Mouse (Mus musculus): ENCODE measurements around the gene Stxbp5l. TPM values are rescaled to one million over a fixed set of nuclear protein-coding genes. Genes with fewer than 3 reads are reported as not detected.
A peak's percentile ranks its signal among the peaks of the same experiment; 100 is the strongest.
"Not testable (repeated sequence)": the region's sequence is repeated elsewhere in the genome, so short reads cannot be mapped to it uniquely, and the experiment has no call there.

Gene Stxbp5l
- polyA plus RNA-seq, 1 experiment from 2014 or later, result 0.26 TPM

DNA sequence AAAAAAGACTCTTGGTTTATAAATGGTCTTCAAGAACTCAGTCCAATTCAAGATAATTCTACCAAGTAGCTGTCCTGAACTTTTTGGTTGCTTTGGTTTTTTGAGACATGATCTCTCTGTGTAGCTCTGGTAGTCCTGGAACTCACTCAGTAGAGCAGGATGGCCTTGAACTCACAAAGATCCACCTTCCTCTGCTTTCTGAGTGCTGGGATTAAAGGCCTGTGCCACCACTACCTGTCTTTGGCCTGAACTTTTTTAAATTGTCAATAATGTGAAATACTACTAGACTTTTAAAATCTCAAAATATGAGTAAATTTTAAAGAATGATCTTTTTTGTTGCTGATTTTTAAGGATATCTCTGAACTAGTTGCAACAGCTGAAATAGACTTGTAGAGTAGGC, 176.0 kb downstream of the Stxbp5l start:
- Histone ChIP-seq H3K27me3 (replicated peaks; ENCODE audit: control insufficient read depth, insufficient read depth, low read length) (no peaks in the 10 kb centered on the region), H3K9me3 (ENCODE audit: control insufficient read depth, low read length) (no peaks in the 10 kb centered on the region), H3K4me2 (no peak overlapping the region), H3K27ac (ENCODE audit: low read depth, low read length) (no peak overlapping the region), H3K9ac (ENCODE audit: low read depth, low read length) (no peak overlapping the region), H3K36me3 (ENCODE audit: control insufficient read depth, insufficient read depth, low read length) (no peaks in the 10 kb centered on the region), H3K4me3 (ENCODE audit: low read depth, low read length) (no peak overlapping the region), H3K4me1 (replicated peaks; ENCODE audit: control insufficient read depth, insufficient read depth, low read length) (no peaks in the 10 kb centered on the region)
- no peak for DNase-seq (ENCODE audit: low spot score)
- ATAC-seq (replicated peaks; ENCODE audit: low FRiP score), result no peak

GRCm38 (mm10) chr16:37194152-37194551, 190.6 kb downstream of the Stxbp5l start:
- Histone ChIP-seq H3K4me3 (ENCODE audit: low read depth, low read length) (no peak overlapping the region), H3K4me2 (no peak overlapping the region), H3K27ac (ENCODE audit: low read depth, low read length) (no peak overlapping the region), H3K4me1 (replicated peaks; ENCODE audit: control insufficient read depth, insufficient read depth, low read length) (no peaks in the 10 kb centered on the region), H3K9ac (ENCODE audit: low read depth, low read length) (no peak overlapping the region), H3K27me3 (replicated peaks; ENCODE audit: control insufficient read depth, insufficient read depth, low read length) (no peaks in the 10 kb centered on the region), H3K36me3 (ENCODE audit: control insufficient read depth, insufficient read depth, low read length) (no peaks in the 10 kb centered on the region), H3K9me3 (ENCODE audit: control insufficient read depth, low read length) (no peaks in the 10 kb centered on the region)
- ATAC-seq (replicated peaks; ENCODE audit: low FRiP score) (no peak), DNase-seq (ENCODE audit: low spot score) (no peak)

- not testable (repeated sequence) for ATAC-seq (replicated peaks; ENCODE audit: low FRiP score); H3K27me3 ChIP-seq (replicated peaks; ENCODE audit: control insufficient read depth, insufficient read depth, low read length); H3K4me1 ChIP-seq (replicated peaks; ENCODE audit: control insufficient read depth, insufficient read depth, low read length); DNase-seq (ENCODE audit: low spot score); H3K9me3 ChIP-seq (ENCODE audit: control insufficient read depth, low read length); H3K27ac ChIP-seq (ENCODE audit: low read depth, low read length); H3K4me3 ChIP-seq (ENCODE audit: low read depth, low read length); H3K36me3 ChIP-seq (ENCODE audit: control insufficient read depth, insufficient read depth, low read length); H3K9ac ChIP-seq (ENCODE audit: low read depth, low read length); H3K4me2 ChIP-seq
- 73% methylated on average over 1 of the region's 1 CpGs for WGBS
These were observed 259.6 kb downstream of the Stxbp5l start for GRCm38 (mm10) chr16:37125190-37125589.

- Histone ChIP-seq H3K36me3 (ENCODE audit: control insufficient read depth, insufficient read depth, low read length) (no peaks in the 10 kb centered on the region), H3K9ac (ENCODE audit: low read depth, low read length) (no peak overlapping the region), H3K4me3 (ENCODE audit: low read depth, low read length) (no peak overlapping the region), H3K27me3 (replicated peaks; ENCODE audit: control insufficient read depth, insufficient read depth, low read length) (no peaks in the 10 kb centered on the region; the same call in 1 of the 2 replicates), H3K4me1 (replicated peaks; ENCODE audit: control insufficient read depth, insufficient read depth, low read length) (no peaks in the 10 kb centered on the region), H3K9me3 (ENCODE audit: control insufficient read depth, low read length) (no peaks in the 10 kb centered on the region), H3K4me2 (no peak overlapping the region), H3K27ac (ENCODE audit: low read depth, low read length) (no peak overlapping the region)
- WGBS, result 29% methylated on average over 3 of the region's 3 CpGs
- ATAC-seq (replicated peaks; ENCODE audit: low FRiP score) (peak; percentile 43; the same call in 1 of the 2 replicates), DNase-seq (ENCODE audit: low spot score) (no peak)
These were observed 275.5 kb downstream of the Stxbp5l start for GRCm38 (mm10) chr16:37109285-37109684.

DNA sequence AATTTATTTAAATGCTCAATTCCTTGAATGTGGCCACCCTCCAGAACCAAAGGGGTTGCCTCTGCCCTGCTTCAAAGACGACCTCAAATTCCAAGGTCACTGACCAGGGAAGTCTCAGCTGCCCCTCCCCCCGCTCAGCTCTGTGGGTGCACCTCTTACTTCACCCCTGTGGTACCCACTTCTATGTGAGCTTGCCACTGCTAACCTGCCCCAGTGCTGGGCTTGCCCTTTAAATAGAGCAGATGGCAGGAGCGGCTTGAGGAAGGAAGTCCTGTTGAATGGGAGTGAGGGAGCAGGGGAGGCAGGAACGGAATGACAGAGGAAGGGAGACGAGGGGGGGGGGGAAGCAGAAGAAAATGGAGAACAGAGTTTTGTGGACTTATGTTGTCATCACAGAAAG, 276.0 kb downstream of the Stxbp5l start:
- no peaks in the 10 kb centered on the region for H3K36me3 ChIP-seq (ENCODE audit: control insufficient read depth, insufficient read depth, low read length)
- no peaks in the 10 kb centered on the region; the same call in 1 of the 2 replicates for H3K27me3 ChIP-seq (replicated peaks; ENCODE audit: control insufficient read depth, insufficient read depth, low read length)
- 30% methylated on average over 5 of the region's 5 CpGs for WGBS
- DNase-seq (ENCODE audit: low spot score) (no peak), ATAC-seq (replicated peaks; ENCODE audit: low FRiP score) (no peak)
- no peaks in the 10 kb centered on the region for H3K9me3 ChIP-seq (ENCODE audit: control insufficient read depth, low read length)
- no peaks in the 10 kb centered on the region for H3K4me1 ChIP-seq (replicated peaks; ENCODE audit: control insufficient read depth, insufficient read depth, low read length)
- H3K27ac ChIP-seq (ENCODE audit: low read depth, low read length), result no peak overlapping the region
- H3K4me3 ChIP-seq (ENCODE audit: low read depth, low read length), result no peak overlapping the region
- H3K4me2 ChIP-seq, result no peak overlapping the region
- H3K9ac ChIP-seq (ENCODE audit: low read depth, low read length), result no peak overlapping the region

- Histone ChIP-seq H3K9me3 (ENCODE audit: control insufficient read depth, low read length) (no peaks in the 10 kb centered on the region), H3K9ac (ENCODE audit: low read depth, low read length) (no peak overlapping the region), H3K27me3 (replicated peaks; ENCODE audit: control insufficient read depth, insufficient read depth, low read length) (no peaks in the 10 kb centered on the region), H3K36me3 (ENCODE audit: control insufficient read depth, insufficient read depth, low read length) (peaks cover 6% of the 10 kb centered on the region; the same call in 1 of the 2 replicates), H3K27ac (ENCODE audit: low read depth, low read length) (no peak overlapping the region), H3K4me2 (no peak overlapping the region), H3K4me3 (ENCODE audit: low read depth, low read length) (no peak overlapping the region), H3K4me1 (replicated peaks; ENCODE audit: control insufficient read depth, insufficient read depth, low read length) (no peaks in the 10 kb centered on the region)
- no peak for ATAC-seq (replicated peaks; ENCODE audit: low FRiP score)
- WGBS, result 81% methylated on average over 4 of the region's 4 CpGs
- DNase-seq (ENCODE audit: low spot score), result no peak
These were observed 290.5 kb downstream of the Stxbp5l start for GRCm38 (mm10) chr16:37094169-37094833.

GRCm38 (mm10) chr16:37089648-37090047, 295.1 kb downstream of the Stxbp5l start:
- DNase-seq (ENCODE audit: low spot score) (no peak), ATAC-seq (replicated peaks; ENCODE audit: low FRiP score) (no peak)
- H3K9me3 ChIP-seq (ENCODE audit: control insufficient read depth, low read length), result no peaks in the 10 kb centered on the region
- H3K27ac ChIP-seq (ENCODE audit: low read depth, low read length), result no peak overlapping the region
- no peak overlapping the region for H3K4me3 ChIP-seq (ENCODE audit: low read depth, low read length)
- H3K36me3 ChIP-seq (ENCODE audit: control insufficient read depth, insufficient read depth, low read length), result peaks cover 11% of the 10 kb centered on the region
- no peaks in the 10 kb centered on the region for H3K4me1 ChIP-seq (replicated peaks; ENCODE audit: control insufficient read depth, insufficient read depth, low read length)
- WGBS, result 81% methylated on average over 1 of the region's 1 CpGs
- H3K27me3 ChIP-seq (replicated peaks; ENCODE audit: control insufficient read depth, insufficient read depth, low read length), result no peaks in the 10 kb centered on the region
- no peak overlapping the region for H3K9ac ChIP-seq (ENCODE audit: low read depth, low read length)
- H3K4me2 ChIP-seq, result no peak overlapping the region

GRCm38 (mm10) chr16:37072354-37072753, 312.4 kb downstream of the Stxbp5l start:
- ATAC-seq (replicated peaks; ENCODE audit: low FRiP score) (no peak), DNase-seq (ENCODE audit: low spot score) (no peak)
- no peaks in the 10 kb centered on the region for H3K9me3 ChIP-seq (ENCODE audit: control insufficient read depth, low read length)
- peaks cover 10% of the 10 kb centered on the region for H3K36me3 ChIP-seq (ENCODE audit: control insufficient read depth, insufficient read depth, low read length)
- no peak overlapping the region for H3K27ac ChIP-seq (ENCODE audit: low read depth, low read length)
- WGBS, result 65% methylated on average over 5 of the region's 5 CpGs
- H3K27me3 ChIP-seq (replicated peaks; ENCODE audit: control insufficient read depth, insufficient read depth, low read length), result no peaks in the 10 kb centered on the region
- no peak overlapping the region for H3K4me3 ChIP-seq (ENCODE audit: low read depth, low read length)
- no peak overlapping the region for H3K4me2 ChIP-seq
- H3K9ac ChIP-seq (ENCODE audit: low read depth, low read length), result no peak overlapping the region
- no peaks in the 10 kb centered on the region for H3K4me1 ChIP-seq (replicated peaks; ENCODE audit: control insufficient read depth, insufficient read depth, low read length)
